Mouse (Mus musculus) splenic B cell, adult 2 months (primary cell): ENCODE results near the gene Slc12a4.
A peak's percentile ranks its signal among the peaks of the same experiment; 100 is the strongest.
"Not testable (repeated sequence)": the region's sequence is repeated elsewhere in the genome, so short reads cannot be mapped to it uniquely, and the experiment has no call there.

Experiments used
- DNase-seq: peaks from one replicate; pipeline ENCODE4 v3.0.0-alpha.2; 2011; ENCODE audit warnings: low read depth, low spot score
- H3K27me3 ChIP-seq: 2 replicates; pipeline ENCODE4 v1.6.1; 2012; ENCODE audit warnings: mild to moderate bottlenecking, low read length, moderate library complexity, mixed read lengths; ENCODE audit not compliant: control insufficient read depth, poor library complexity, insufficient read depth, severe bottlenecking
- H3K36me3 ChIP-seq: 2 replicates; pipeline ENCODE4 v1.6.1; 2012; ENCODE audit warnings: mild to moderate bottlenecking, low read length, moderate library complexity, mixed read lengths; ENCODE audit not compliant: control insufficient read depth, poor library complexity, insufficient read depth, severe bottlenecking

Slc12a4 gene

DNA sequence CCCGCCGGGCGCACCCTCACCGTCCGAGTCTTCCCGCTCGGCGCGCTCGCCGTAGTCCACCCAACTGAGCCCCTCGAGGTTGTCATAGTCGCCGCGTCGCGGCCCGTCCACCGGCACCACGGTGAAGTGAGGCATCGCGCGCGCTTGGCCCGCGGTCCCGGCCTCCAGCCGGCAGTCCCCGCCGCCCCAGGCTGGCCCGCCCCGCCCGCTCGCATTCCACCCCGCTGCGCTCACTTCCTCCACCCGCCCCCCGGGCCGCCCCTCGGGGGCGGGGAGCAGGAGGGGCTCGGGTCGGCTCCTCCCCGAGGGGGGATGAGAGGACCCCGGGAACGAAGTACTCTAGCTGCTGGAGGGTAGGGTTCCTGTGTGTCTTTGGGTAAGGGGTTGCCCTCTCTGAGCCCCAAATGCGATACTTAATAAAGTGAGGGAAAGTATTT lies at the start of gene Slc12a4:
Gene Slc12a4, minus strand, starts transcription at position 193 of the 437 bp plus-strand sequence.
- DNase-seq, result peak; percentile 75
- Histone ChIP-seq H3K27me3 (no peaks in the 10 kb centered on the region), H3K36me3 (no peaks in the 10 kb centered on the region)

DNA sequence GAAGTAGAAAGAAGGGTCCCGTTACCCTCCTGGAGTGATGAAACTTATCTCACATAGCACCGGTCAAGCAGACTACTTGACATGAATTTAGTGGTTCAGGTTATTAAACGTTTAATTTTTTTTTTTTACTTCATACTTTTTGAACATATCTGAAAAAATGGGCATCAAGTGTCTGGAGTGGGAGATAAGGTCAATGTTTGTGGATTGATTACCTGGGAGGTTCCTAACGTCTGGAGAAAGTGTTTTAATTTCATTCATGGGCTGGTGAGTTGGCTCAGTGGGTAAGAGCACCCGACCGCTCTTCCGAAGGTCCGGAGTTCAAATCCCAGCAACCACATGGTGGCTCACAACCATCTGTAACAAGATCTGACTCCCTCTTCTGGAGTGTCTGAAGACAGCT lies 46.3 kb upstream of the Slc12a4 start:
- H3K27me3 ChIP-seq, DNase-seq, H3K36me3 ChIP-seq: not testable (repeated sequence)

GRCm38 (mm10) chr8:106011643-106011986 lies 45.7 kb upstream of the Slc12a4 start, which contains the start of gene Ddx28:
Gene Ddx28, minus strand, starts transcription at chr8:106011882.
- H3K27me3 ChIP-seq, result no peaks in the 10 kb centered on the region
- DNase-seq, result no peak
- no peaks in the 10 kb centered on the region for H3K36me3 ChIP-seq

DNA sequence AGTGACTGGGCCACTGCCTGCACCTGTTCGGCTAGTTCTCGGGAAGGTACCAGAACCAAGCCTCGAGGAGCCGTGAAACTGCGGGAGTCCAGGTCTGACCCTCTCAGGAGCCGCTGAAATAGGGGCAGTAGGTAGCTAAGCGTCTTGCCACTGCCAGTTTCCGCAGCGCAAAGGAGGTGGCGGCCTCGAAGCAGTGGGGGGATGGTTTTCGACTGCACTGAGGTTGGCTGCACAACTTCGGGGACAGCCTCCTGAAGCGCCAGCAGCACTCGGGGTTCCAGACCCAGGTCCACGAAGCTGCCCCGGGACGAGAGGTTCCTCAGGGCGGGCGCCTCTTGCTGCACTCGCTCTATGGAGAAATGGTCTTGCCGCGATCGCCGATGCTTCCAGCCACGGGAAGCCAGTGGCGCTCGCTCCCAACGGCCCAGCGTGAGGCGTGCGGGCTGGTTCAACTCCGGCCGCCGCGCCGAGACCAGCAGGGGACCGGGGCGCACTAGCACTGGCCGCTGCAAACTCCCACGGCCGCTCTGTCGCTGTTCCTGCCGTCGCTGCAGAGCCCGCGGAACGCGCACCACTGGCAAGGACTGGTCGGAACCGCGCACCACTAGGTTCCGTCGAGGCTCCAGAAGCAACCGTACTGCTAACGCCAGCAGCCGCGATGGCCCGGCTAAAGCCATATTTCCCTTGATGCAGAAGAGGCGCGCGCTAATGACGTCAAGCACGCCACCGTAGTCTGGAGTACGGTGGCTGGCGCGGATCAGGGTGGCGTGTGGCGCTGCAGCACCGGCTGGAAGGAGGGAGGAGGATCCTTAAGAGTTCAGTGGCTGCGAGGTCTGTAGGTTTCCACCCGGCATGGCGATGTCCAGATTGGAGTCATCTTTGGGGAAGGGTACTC lies 45.1 kb upstream of the Slc12a4 start:
- Histone ChIP-seq H3K36me3 (no peaks in the 10 kb centered on the region), H3K27me3 (no peaks in the 10 kb centered on the region)
- DNase-seq, result peak; percentile 89

- DNase-seq, H3K36me3 ChIP-seq, H3K27me3 ChIP-seq: not testable (repeated sequence)
Observed at GRCm38 (mm10) chr8:106007891-106008290, 42.0 kb upstream of the Slc12a4 start.

GRCm38 (mm10) chr8:106007135-106007534 lies 41.2 kb upstream of the Slc12a4 start:
- H3K27me3 ChIP-seq, result no peaks in the 10 kb centered on the region
- no peak for DNase-seq
- H3K36me3 ChIP-seq, result no peaks in the 10 kb centered on the region

- Histone ChIP-seq H3K27me3 (no peaks in the 10 kb centered on the region), H3K36me3 (no peaks in the 10 kb centered on the region)
- peak; percentile 26 for DNase-seq
Observed at GRCm38 (mm10) chr8:106006413-106006812, 40.5 kb upstream of the Slc12a4 start.

GRCm38 (mm10) chr8:106005875-106006274 lies 40.0 kb upstream of the Slc12a4 start, which contains the start of gene Dpep2nb:
Gene Dpep2nb, minus strand, starts transcription at chr8:106005975.
- no peak for DNase-seq
- no peaks in the 10 kb centered on the region for H3K27me3 ChIP-seq

GRCm38 (mm10) chr8:106004538-106005207 lies 38.8 kb upstream of the Slc12a4 start:
- no peaks in the 10 kb centered on the region for H3K36me3 ChIP-seq
- DNase-seq, result no peak

More at GRCm38 (mm10) chr8:106005875-106006274, 40.0 kb upstream of the Slc12a4 start, which contains the start of gene Dpep2nb:
- H3K36me3 ChIP-seq, result no peaks in the 10 kb centered on the region

DNA sequence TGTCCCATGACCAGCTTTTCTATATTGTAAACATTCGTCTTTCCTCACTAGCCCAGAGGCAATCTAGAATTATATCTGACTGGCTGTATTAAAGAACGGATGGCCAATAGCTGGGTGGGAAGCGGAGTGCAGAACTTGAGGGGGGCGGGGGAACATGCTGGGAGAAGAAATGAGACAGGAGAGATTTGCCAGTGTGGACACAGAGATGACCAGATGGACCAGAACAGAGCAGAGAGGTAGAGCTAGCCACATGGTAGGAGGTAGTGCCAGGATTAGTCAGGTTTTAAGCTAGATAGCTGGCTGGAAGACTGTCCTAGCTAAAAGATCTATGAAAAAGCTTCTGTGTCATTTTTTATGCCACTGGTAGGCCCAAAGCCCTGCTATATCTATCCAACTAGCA lies 36.0 kb upstream of the Slc12a4 start:
- no peak for DNase-seq
- Histone ChIP-seq H3K36me3 (no peaks in the 10 kb centered on the region), H3K27me3 (no peaks in the 10 kb centered on the region)

More at GRCm38 (mm10) chr8:106004538-106005207, 38.8 kb upstream of the Slc12a4 start:
- no peaks in the 10 kb centered on the region for H3K27me3 ChIP-seq

GRCm38 (mm10) chr8:105998971-105999370 lies 33.1 kb upstream of the Slc12a4 start:
- no peaks in the 10 kb centered on the region for H3K36me3 ChIP-seq
- DNase-seq, result no peak
- no peaks in the 10 kb centered on the region for H3K27me3 ChIP-seq

DNA sequence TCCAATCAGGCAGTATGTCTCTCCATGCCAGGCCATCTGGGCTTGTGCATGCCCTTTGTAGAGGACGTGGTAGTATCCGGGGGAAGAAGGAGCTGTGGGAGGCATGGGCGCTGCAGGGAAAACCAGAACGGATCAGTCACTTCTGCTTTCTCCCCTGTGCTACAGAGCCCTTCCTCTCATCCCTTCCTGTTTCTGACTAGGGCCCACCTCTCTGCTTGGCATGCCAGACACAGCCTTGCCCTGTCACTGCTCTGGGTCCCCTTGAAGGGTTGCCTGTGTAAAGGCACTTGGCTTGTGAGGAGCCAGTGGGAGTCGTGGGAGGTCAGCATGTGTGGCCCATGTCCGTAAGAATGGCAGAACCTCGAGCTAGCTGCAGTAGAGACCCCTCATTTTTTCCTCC lies 30.5 kb upstream of the Slc12a4 start:
- Histone ChIP-seq H3K36me3 (no peaks in the 10 kb centered on the region), H3K27me3 (no peaks in the 10 kb centered on the region)
- peak; percentile 45 for DNase-seq

DNA sequence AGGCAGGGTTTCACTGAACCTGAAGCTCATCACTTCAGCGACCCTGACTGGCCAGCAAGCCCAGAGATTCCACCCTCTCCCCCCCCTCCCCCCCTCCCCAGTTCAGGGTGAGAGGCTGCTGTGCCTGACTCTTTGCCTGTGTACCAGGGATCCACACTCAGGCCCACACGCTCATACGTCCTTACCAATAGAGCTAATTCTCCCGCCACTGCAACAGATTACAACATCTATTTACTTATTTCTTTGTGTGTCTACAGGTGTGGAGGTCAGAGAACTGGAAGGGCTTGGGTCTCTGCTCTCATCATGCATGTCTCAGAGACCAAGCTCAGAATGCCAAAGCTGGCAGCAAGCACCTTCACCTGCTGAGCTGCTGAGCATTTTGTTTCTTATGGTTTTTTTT lies 27.3 kb upstream of the Slc12a4 start:
- no peak for DNase-seq

DNA sequence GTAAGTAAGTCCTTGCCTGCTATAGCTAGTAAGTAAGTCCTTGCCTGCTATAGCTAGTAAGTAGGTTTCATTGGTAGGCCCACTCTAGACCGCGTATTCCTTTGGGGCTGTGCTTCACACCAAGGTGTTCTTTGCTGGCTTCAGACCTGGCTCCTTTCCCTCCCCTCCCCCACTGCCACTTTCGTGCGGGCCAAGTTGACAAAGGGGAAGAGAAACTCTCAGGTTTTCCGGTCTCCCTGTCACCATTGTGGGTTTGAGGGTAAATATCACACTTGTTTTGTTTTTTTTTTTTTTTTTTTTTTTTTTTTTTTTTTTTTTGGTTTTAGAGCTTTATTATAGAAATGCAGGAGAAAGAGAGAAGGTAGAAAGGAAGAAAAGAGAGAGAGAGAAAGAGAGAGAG lies 26.6 kb upstream of the Slc12a4 start:
- H3K27me3 ChIP-seq, result no peaks in the 10 kb centered on the region
- DNase-seq, result peak; percentile 91
- no peaks in the 10 kb centered on the region for H3K36me3 ChIP-seq

More for the DNA sequence above, 27.3 kb upstream of the Slc12a4 start:
- Histone ChIP-seq H3K36me3 (no peaks in the 10 kb centered on the region), H3K27me3 (no peaks in the 10 kb centered on the region)

- DNase-seq, result no peak
- Histone ChIP-seq H3K36me3 (no peaks in the 10 kb centered on the region), H3K27me3 (no peaks in the 10 kb centered on the region)
Observed at GRCm38 (mm10) chr8:105991546-105991945, 25.6 kb upstream of the Slc12a4 start.
